Mouse (Mus musculus) layer of hippocampus, postnatal 10 days (tissue): ENCODE data around the gene Armc8. TPM values are rescaled to one million over a fixed set of nuclear protein-coding genes. Genes with fewer than 3 reads are reported as not detected.
A peak's percentile ranks its signal among the peaks of the same experiment; 100 is the strongest.

Experiments used
- DNase-seq, 2 experiments: peaks; one replicate each; pipeline ENCODE4 v3.0.0; 2021; ENCODE audit warnings: low spot score in 2 of 2
- total RNA-seq, 2 experiments: library from RNA; stranded (reverse); gene quantifications; 2 replicates each; pipeline ENCODE4 v1.2.3; 2021

Gene Armc8
- total RNA-seq, 2 experiments from 2014 or later, result 58.3 to 61.2 TPM

- DNase-seq, result no peak
Observed at GRCm38 (mm10) chr9:99505875-99506274, 62.8 kb downstream of the Armc8 start.

- DNase-seq, result no peak
Observed at GRCm38 (mm10) chr9:99499336-99499735, 69.4 kb downstream of the Armc8 start.

GRCm38 (mm10) chr9:99492634-99493200 is 76.0 kb downstream of the Armc8 start:
- DNase-seq, result no peak

GRCm38 (mm10) chr9:99491050-99491449 is 77.6 kb downstream of the Armc8 start:
- DNase-seq, result no peak

GRCm38 (mm10) chr9:99487841-99488240 is 80.9 kb downstream of the Armc8 start:
- no peak for DNase-seq

GRCm38 (mm10) chr9:99487126-99487695 is 81.5 kb downstream of the Armc8 start:
- no peak for DNase-seq

- DNase-seq, result no peak
Observed at GRCm38 (mm10) chr9:99485144-99485543, 83.6 kb downstream of the Armc8 start.

- no peak for DNase-seq
Observed at GRCm38 (mm10) chr9:99484632-99485031, 84.1 kb downstream of the Armc8 start.

- DNase-seq, result no peak
Observed at GRCm38 (mm10) chr9:99483191-99483590, 85.5 kb downstream of the Armc8 start.

GRCm38 (mm10) chr9:99480764-99481163 is 87.9 kb downstream of the Armc8 start:
- DNase-seq, result no peak

GRCm38 (mm10) chr9:99479181-99479711 is 89.5 kb downstream of the Armc8 start:
- peak; percentile 36 to 47 for DNase-seq

- no peak for DNase-seq
Observed at GRCm38 (mm10) chr9:99471334-99471733, 97.4 kb downstream of the Armc8 start.

- no peak for DNase-seq
Observed at GRCm38 (mm10) chr9:99470347-99471092, 98.2 kb downstream of the Armc8 start.

- no peak for DNase-seq
Observed at GRCm38 (mm10) chr9:99469681-99470273, 98.9 kb downstream of the Armc8 start.

- DNase-seq, result no peak
Observed at GRCm38 (mm10) chr9:99468572-99468971, 100.1 kb downstream of the Armc8 start.

- DNase-seq, result no peak
Observed at GRCm38 (mm10) chr9:99464876-99465275, 103.8 kb downstream of the Armc8 start.

- no peak for DNase-seq
Observed at GRCm38 (mm10) chr9:99459730-99460129, 109.0 kb downstream of the Armc8 start.

GRCm38 (mm10) chr9:99458529-99459208 is 110.0 kb downstream of the Armc8 start:
- peak; percentile 56 to 60 for DNase-seq

GRCm38 (mm10) chr9:99454211-99454610 is 114.5 kb downstream of the Armc8 start:
- DNase-seq, result no peak

- DNase-seq, result no peak
Observed at GRCm38 (mm10) chr9:99451161-99451560, 117.5 kb downstream of the Armc8 start, which contains the start of gene Nme9. Nme9 (plus strand) TSS chr9:99451475.
